13 mouse cellular contexts compared by ENCODE assay signal in genomic region chr8:70769858-70770257, GRCm38 (mm10). TPM values are rescaled to one million over a fixed set of nuclear protein-coding genes. Genes with fewer than 3 reads are reported as not detected.
DNase-seq lines count a peak whose midpoint lies in the region; ATAC-seq and TF ChIP-seq lines count a peak whose summit lies in the region.
"Had no signal": no experiment of that assay in that cellular context is flagged by ENCODE, and none has a peak within 500 bp of the region (broad histone marks: within the 10 kb centered on the region; RNA-seq: fewer than 3 reads in every experiment).

No protein-coding gene starts in this region.

- TF ChIP-seq POLR2A in ES-Bruce4 (IDR thresholded peaks at IDR 0.05; ENCODE audit: insufficient read depth, low read length), result no peak

- DNase-seq in kidney, adult 11 months, result no peak
- DNase-seq in liver, embryonic 14.5 days (ENCODE audit: low read depth in 3 of 3, low spot score in 3 of 3), result no peak
- DNase-seq in Muller cell, postnatal 12 days (ENCODE audit: inconsistent ontology term), result no peak

- TF ChIP-seq CTCF in ES-Bruce4 (IDR thresholded peaks at IDR 0.05; ENCODE audit: low read depth, low read length), result no peak
- TF ChIP-seq CTCF in liver, embryonic 14.5 days (IDR thresholded peaks at IDR 0.05; ENCODE audit: low read depth), result no peak

- ATAC-seq in kidney, embryonic 14.5 days (ENCODE audit: low FRiP score, low TSS enrichment), result no peak
- no peak for ATAC-seq in embryonic facial prominence, embryonic 13.5 days (ENCODE audit: insufficient number of reproducible peaks, insufficient read depth, low FRiP score, low TSS enrichment, low read depth)
- ATAC-seq in liver, embryonic 14.5 days (ENCODE audit: insufficient read depth), result peak; percentile 59
- no peak for ATAC-seq in granulocyte monocyte progenitor cell, adult 5-6 weeks (replicated peaks; ENCODE audit: poor library complexity, severe bottlenecking)

- no peak overlapping the region for H3K4me3 ChIP-seq in kidney, embryonic 14.5 days (ENCODE audit: low read length)
- 0 out of 2 replicates have a peak overlapping the region, but pooled peaks have one; percentile 0 for H3K4me3 ChIP-seq in ES-Bruce4 (ENCODE audit: low read depth, low read length)
- H3K4me3 ChIP-seq in embryonic facial prominence, embryonic 13.5 days, result no peak overlapping the region
- H3K4me3 ChIP-seq in liver, embryonic 14.5 days (ENCODE audit: insufficient read depth in 1 of 2, low read depth in 2 of 2, low read length in 2 of 2), result no peak overlapping the region
- H3K4me3 ChIP-seq: heart, embryonic 15.5 days; lung, embryonic 15.5 days; midbrain, embryonic 13.5 days had no signal

- no peak overlapping the region for H3K27ac ChIP-seq in kidney, embryonic 14.5 days (ENCODE audit: low read depth, low read length)
- H3K27ac ChIP-seq in ES-Bruce4 (ENCODE audit: insufficient read depth, low read length), result no peak overlapping the region
- H3K27ac ChIP-seq in embryonic facial prominence, embryonic 13.5 days, result no peak overlapping the region
- H3K27ac ChIP-seq in liver, embryonic 14.5 days, result no peak overlapping the region
- H3K27ac ChIP-seq: heart, embryonic 15.5 days; lung, embryonic 15.5 days; macrophage; midbrain, embryonic 13.5 days had no signal

- peaks cover 69% of the 10 kb centered on the region for H3K36me3 ChIP-seq in kidney, embryonic 14.5 days (ENCODE audit: control insufficient read depth, insufficient read depth, low read length)
- H3K36me3 ChIP-seq in ES-Bruce4 (ENCODE audit: control insufficient read depth, insufficient read depth, low read length, poor library complexity, severe bottlenecking), result no peaks in the 10 kb centered on the region
- peaks cover 75% of the 10 kb centered on the region for H3K36me3 ChIP-seq in embryonic facial prominence, embryonic 13.5 days
- no peaks in the 10 kb centered on the region; the same call in 1 of the 2 replicates for H3K36me3 ChIP-seq in liver, embryonic 14.5 days (replicated peaks; ENCODE audit: control insufficient read depth, insufficient read depth, low read depth)

- TF ChIP-seq EP300 in ES-Bruce4 (IDR thresholded peaks at IDR 0.05; ENCODE audit: insufficient read depth, low read depth, low read length), result no peak
- TF ChIP-seq EP300 in liver, embryonic 14.5 days (IDR thresholded peaks at IDR 0.05; ENCODE audit: low read depth), result no peak

- H3K27me3 ChIP-seq in kidney, embryonic 14.5 days (ENCODE audit: control insufficient read depth, insufficient read depth, low read length), result no peaks in the 10 kb centered on the region
- no peaks in the 10 kb centered on the region for H3K27me3 ChIP-seq in ES-Bruce4 (ENCODE audit: control insufficient read depth, insufficient read depth, low read length, poor library complexity, severe bottlenecking)
- H3K27me3 ChIP-seq in embryonic facial prominence, embryonic 13.5 days, result no peaks in the 10 kb centered on the region
- H3K27me3 ChIP-seq in liver, embryonic 14.5 days (ENCODE audit: control insufficient read depth, insufficient read depth, low read length), result no peaks in the 10 kb centered on the region
- H3K27me3 ChIP-seq: heart, embryonic 15.5 days; lung, embryonic 15.5 days had no signal

- 0 out of 2 replicates have a peak overlapping the region, but pooled peaks have one; percentile 1 for H3K9ac ChIP-seq in kidney, embryonic 14.5 days (ENCODE audit: low read depth, low read length)
- H3K9ac ChIP-seq in ES-Bruce4 (ENCODE audit: low read depth, poor library complexity, severe bottlenecking), result no peak overlapping the region
- 0 out of 2 replicates have a peak overlapping the region, but pooled peaks have one; percentile 21 for H3K9ac ChIP-seq in embryonic facial prominence, embryonic 13.5 days
- H3K9ac ChIP-seq in liver, embryonic 14.5 days (replicated peaks), result no peak overlapping the region
- H3K9ac ChIP-seq: heart, embryonic 15.5 days; lung, embryonic 15.5 days; midbrain, embryonic 13.5 days had no signal

- peaks cover 27% of the 10 kb centered on the region for H3K4me1 ChIP-seq in kidney, embryonic 14.5 days (ENCODE audit: control insufficient read depth, insufficient read depth, low read length)
- H3K4me1 ChIP-seq in ES-Bruce4 (ENCODE audit: control insufficient read depth, insufficient read depth, low read length), result peaks cover 4% of the 10 kb centered on the region
- peaks cover 49% of the 10 kb centered on the region for H3K4me1 ChIP-seq in embryonic facial prominence, embryonic 13.5 days
- peaks cover 24 to 31% of the 10 kb centered on the region in 2 experiments for H3K4me1 ChIP-seq in liver, embryonic 14.5 days (replicated peaks; ENCODE audit: control insufficient read depth in 2 of 2, insufficient read depth in 2 of 2, low read length in 1 of 2)

- H3K4me2 ChIP-seq in kidney, embryonic 14.5 days (replicated peaks; ENCODE audit: low read depth, low read length), result no peak overlapping the region
- H3K4me2 ChIP-seq in embryonic facial prominence, embryonic 13.5 days, result no peak overlapping the region
- H3K4me2 ChIP-seq in liver, embryonic 14.5 days (ENCODE audit: low read depth), result peak overlapping the region; percentile 19
- H3K4me2 ChIP-seq: heart, embryonic 15.5 days; lung, embryonic 15.5 days; midbrain, embryonic 13.5 days had no signal

- no peaks in the 10 kb centered on the region for H3K9me3 ChIP-seq in kidney, embryonic 14.5 days (ENCODE audit: control insufficient read depth, low read length)
- H3K9me3 ChIP-seq in ES-Bruce4 (replicated peaks; ENCODE audit: control insufficient read depth, insufficient read depth, low read length, poor library complexity, severe bottlenecking), result no peaks in the 10 kb centered on the region
- no peaks in the 10 kb centered on the region for H3K9me3 ChIP-seq in embryonic facial prominence, embryonic 13.5 days
- H3K9me3 ChIP-seq in liver, embryonic 14.5 days (ENCODE audit: control insufficient read depth, low read length), result no peaks in the 10 kb centered on the region
- H3K9me3 ChIP-seq: heart, embryonic 15.5 days; lung, embryonic 15.5 days; midbrain, embryonic 13.5 days had no signal

- 73% methylated on average over 12 of the region's 12 CpGs for WGBS in kidney, embryonic 14.5 days
- 69% methylated on average over 12 of the region's 12 CpGs for WGBS in embryonic facial prominence, embryonic 13.5 days
- WGBS in liver, embryonic 14.5 days (ENCODE audit: insufficient replicate concordance), result 23% methylated on average over 12 of the region's 12 CpGs

RNA-seq across cellular contexts. Expression of gene Pik3r2, which starts 6.7 kb away (rescaled TPM):
- 33.3 and 49.1 TPM in 2 replicates for polyA plus RNA-seq in kidney, embryonic 14.5 days (2014; fragmentation: Nextera tagmentation; extraction: Ambion mirVana)
- 20.1 and 25.1 TPM in 2 replicates for polyA plus RNA-seq in ES-Bruce4 (2011; ENCODE audit: insufficient read depth, insufficient read length, low read depth, missing spikeins)
- 76.8 and 85.4 TPM in 2 replicates for polyA plus RNA-seq in embryonic facial prominence, embryonic 13.5 days (2015; fragmentation: Nextera tagmentation; extraction: Ambion mirVana)
- polyA plus RNA-seq in liver, embryonic 14.5 days (2012; rRNA removed), result 13.2 and 17.5 TPM in 2 replicates
- 8.2 and 12.0 TPM in 2 replicates for polyA plus RNA-seq in liver, embryonic 14.5 days (2014; fragmentation: Nextera tagmentation; extraction: Ambion mirVana)
- total RNA-seq in granulocyte monocyte progenitor cell, adult 5-6 weeks (2014; fragmentation: Nextera tagmentation), result 6.6 and 14.0 TPM in 2 replicates
- 12.1 and 16.6 TPM in 2 replicates for total RNA-seq in granulocyte monocyte progenitor cell, adult 5-6 weeks (2017)

RNA-seq across cellular contexts. Expression of gene Mpv17l2, which starts 9.1 kb away (rescaled TPM):
- 47.9 and 52.7 TPM in 2 replicates for polyA plus RNA-seq in kidney, embryonic 14.5 days (2014; fragmentation: Nextera tagmentation; extraction: Ambion mirVana)
- 17.7 and 19.1 TPM in 2 replicates for polyA plus RNA-seq in ES-Bruce4 (2011; ENCODE audit: insufficient read depth, insufficient read length, low read depth, missing spikeins)
- 29.3 and 36.7 TPM in 2 replicates for polyA plus RNA-seq in embryonic facial prominence, embryonic 13.5 days (2015; fragmentation: Nextera tagmentation; extraction: Ambion mirVana)
- 25.3 and 28.5 TPM in 2 replicates for polyA plus RNA-seq in liver, embryonic 14.5 days (2012; rRNA removed)
- 39.8 and 41.5 TPM in 2 replicates for polyA plus RNA-seq in liver, embryonic 14.5 days (2014; fragmentation: Nextera tagmentation; extraction: Ambion mirVana)
- total RNA-seq in granulocyte monocyte progenitor cell, adult 5-6 weeks (2014; fragmentation: Nextera tagmentation), result 28.6 and 41.1 TPM in 2 replicates
- 9.0 and 9.3 TPM in 2 replicates for total RNA-seq in granulocyte monocyte progenitor cell, adult 5-6 weeks (2017)

RNA-seq across cellular contexts. Expression of gene Rab3a, which starts 15.4 kb away (rescaled TPM):
- 14.3 and 16.4 TPM in 2 replicates for polyA plus RNA-seq in kidney, embryonic 14.5 days (2014; fragmentation: Nextera tagmentation; extraction: Ambion mirVana)
- polyA plus RNA-seq in ES-Bruce4 (2011; ENCODE audit: insufficient read depth, insufficient read length, low read depth, missing spikeins), result 6.2 and 6.3 TPM in 2 replicates
- 23.8 TPM in 2 replicates for polyA plus RNA-seq in embryonic facial prominence, embryonic 13.5 days (2015; fragmentation: Nextera tagmentation; extraction: Ambion mirVana)
- 2.7 and 3.2 TPM in 2 replicates for polyA plus RNA-seq in liver, embryonic 14.5 days (2012; rRNA removed)
- 1.6 and 2.4 TPM in 2 replicates for polyA plus RNA-seq in liver, embryonic 14.5 days (2014; fragmentation: Nextera tagmentation; extraction: Ambion mirVana)
- total RNA-seq in granulocyte monocyte progenitor cell, adult 5-6 weeks (2014; fragmentation: Nextera tagmentation), result 5.5 and 10.8 TPM in 2 replicates
- total RNA-seq in granulocyte monocyte progenitor cell, adult 5-6 weeks (2017), result 0.34 and 1.6 TPM in 2 replicates

RNA-seq across cellular contexts. Expression of gene Mast3, which starts 35.0 kb away (rescaled TPM):
- polyA plus RNA-seq in kidney, embryonic 14.5 days (2014; fragmentation: Nextera tagmentation; extraction: Ambion mirVana), result 13.4 and 17.2 TPM in 2 replicates
- polyA plus RNA-seq in ES-Bruce4 (2011; ENCODE audit: insufficient read depth, insufficient read length, low read depth, missing spikeins), result 9.1 and 10.9 TPM in 2 replicates
- polyA plus RNA-seq in embryonic facial prominence, embryonic 13.5 days (2015; fragmentation: Nextera tagmentation; extraction: Ambion mirVana), result 12.5 and 13.8 TPM in 2 replicates
- 11.1 and 13.0 TPM in 2 replicates for polyA plus RNA-seq in liver, embryonic 14.5 days (2012; rRNA removed)
- 5.4 and 6.3 TPM in 2 replicates for polyA plus RNA-seq in liver, embryonic 14.5 days (2014; fragmentation: Nextera tagmentation; extraction: Ambion mirVana)
- 74.8 and 78.5 TPM in 2 replicates for total RNA-seq in granulocyte monocyte progenitor cell, adult 5-6 weeks (2014; fragmentation: Nextera tagmentation)
- total RNA-seq in granulocyte monocyte progenitor cell, adult 5-6 weeks (2017), result 12.4 and 12.5 TPM in 2 replicates

RNA-seq across cellular contexts. Expression of gene Il12rb1, which starts 38.4 kb away (rescaled TPM):
- polyA plus RNA-seq in kidney, embryonic 14.5 days (2014; fragmentation: Nextera tagmentation; extraction: Ambion mirVana), result not detected in 2 replicates
- 1.1 and 2.0 TPM in 2 replicates for polyA plus RNA-seq in ES-Bruce4 (2011; ENCODE audit: insufficient read depth, insufficient read length, low read depth, missing spikeins)
- polyA plus RNA-seq in embryonic facial prominence, embryonic 13.5 days (2015; fragmentation: Nextera tagmentation; extraction: Ambion mirVana), result 0.07 and 0.54 TPM in 2 replicates
- polyA plus RNA-seq in liver, embryonic 14.5 days (2012; rRNA removed), result 0.11 and 0.13 TPM in 2 replicates
- 0.18 and 0.39 TPM in 2 replicates for polyA plus RNA-seq in liver, embryonic 14.5 days (2014; fragmentation: Nextera tagmentation; extraction: Ambion mirVana)
- 0.24 and 0.62 TPM in 2 replicates for total RNA-seq in granulocyte monocyte progenitor cell, adult 5-6 weeks (2014; fragmentation: Nextera tagmentation)
- total RNA-seq in granulocyte monocyte progenitor cell, adult 5-6 weeks (2017), result 0.52 and 1.4 TPM in 2 replicates
- total RNA-seq: gastrocnemius, adult 8-10 months had no signal
- polyA plus RNA-seq: midbrain, embryonic 13.5 days; stomach, embryonic 14.5 days had no signal

Comparison
In these comparisons a context has a peak if more than half of its experiments do, and no peak if none do; other contexts are left out.
1. H3K9ac ChIP-seq: peak in kidney, embryonic 14.5 days (single experiment) and embryonic facial prominence, embryonic 13.5 days (single experiment); none in ES-Bruce4 (single experiment) and liver, embryonic 14.5 days (single experiment).